Mouse (Mus musculus) cerebellum, adult 2 months (tissue): ENCODE results near the gene Ctcf.

Source experiments
- CTCF ChIP-seq: fragments of 200-500 bp; IDR thresholded peaks from 2 replicates; pipeline ENCODE4 v1.5.1; 2011; ENCODE audit warnings: low read depth, mild to moderate bottlenecking, control low read depth, low read length, moderate library complexity, borderline replicate concordance; ENCODE audit not compliant: insufficient read depth
- POLR2A ChIP-seq: fragments of 200-500 bp; IDR thresholded peaks from 2 replicates; pipeline ENCODE4 v1.6.1; 2011; ENCODE audit warnings: low read length, control low read depth, borderline replicate concordance; ENCODE audit not compliant: insufficient read depth

- TF ChIP-seq POLR2A: no peak
- no peak for TF ChIP-seq CTCF
These were observed 15.2 kb upstream of the Ctcf start for GRCm38 (mm10) chr8:105620946-105621720.
